8 mouse cellular contexts compared by ENCODE assay signal in the genomic region with DNA sequence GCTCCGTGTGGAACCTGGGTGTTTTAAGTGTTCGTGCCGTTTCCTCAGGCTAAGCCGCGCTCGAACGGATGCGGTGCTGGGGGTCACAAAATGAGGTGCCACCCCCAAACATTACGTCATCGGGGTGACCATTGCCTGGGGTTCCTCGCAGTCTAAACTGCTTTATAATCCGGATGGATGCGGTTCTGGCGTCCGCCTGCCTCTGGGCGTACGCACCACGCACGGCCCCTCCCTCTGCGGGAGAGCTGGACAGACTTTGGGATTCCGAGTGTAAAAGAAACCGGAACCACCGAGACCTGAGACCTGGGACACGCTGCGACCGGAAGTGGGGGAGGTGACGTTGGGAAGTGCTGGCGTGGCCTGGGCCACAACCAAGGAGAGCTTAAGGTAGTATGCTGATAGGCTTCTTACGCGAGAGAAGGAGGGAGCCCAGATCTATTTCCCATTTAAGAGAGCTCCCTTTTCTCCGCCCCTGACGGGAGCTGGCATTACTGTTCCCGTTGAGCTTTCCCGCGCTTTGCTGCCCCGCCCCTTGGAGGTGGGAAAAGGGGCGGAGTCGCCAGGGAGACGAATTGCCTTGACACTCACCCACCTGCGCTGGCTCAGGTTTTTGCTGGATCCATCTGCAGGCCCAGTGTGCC. TPM values are rescaled to one million over a fixed set of nuclear protein-coding genes. Genes with fewer than 3 reads are reported as not detected.
DNase-seq lines count a peak whose midpoint lies in the region; ATAC-seq and TF ChIP-seq lines count a peak whose summit lies in the region.

No protein-coding gene starts in this region.

- peaks cover 41% of the 10 kb centered on the region for H3K4me1 ChIP-seq in hindbrain, embryonic 10.5 days (replicated peaks)
- peaks cover 5% of the 10 kb centered on the region; the same call in 1 of the 2 replicates for H3K4me1 ChIP-seq in lung, postnatal 0 days (ENCODE audit: insufficient read depth, low read depth, low read length)

- H3K36me3 ChIP-seq in hindbrain, embryonic 10.5 days = peaks cover 32% of the 10 kb centered on the region
- H3K36me3 ChIP-seq in lung, postnatal 0 days (ENCODE audit: insufficient read depth, low read length) = peaks cover 6% of the 10 kb centered on the region; the same call in 1 of the 2 replicates

- TF ChIP-seq EP300 in lung, postnatal 0 days (IDR thresholded peaks at IDR 0.05) = 0 out of 2 replicates have a peak, but pooled peaks have one; percentile 11

- no peaks in the 10 kb centered on the region for H3K9me3 ChIP-seq in hindbrain, embryonic 10.5 days
- H3K9me3 ChIP-seq in lung, postnatal 0 days (ENCODE audit: low read length) = no peaks in the 10 kb centered on the region

- WGBS in hindbrain, embryonic 10.5 days = under 1% methylated on average over 40 of the region's 40 CpGs
- under 1% methylated on average over 38 of the region's 40 CpGs for WGBS in lung, postnatal 0 days

- peak; percentile 92 for DNase-seq in MN1 (ENCODE audit: low spot score)
- peak; percentile 99 for DNase-seq in cerebellum, adult 9-10 months
- DNase-seq in hindbrain, embryonic 10.5 days (ENCODE audit: low spot score) = peak; percentile 89
- DNase-seq in layer of hippocampus, adult 9-11 months = peak; percentile 96
- peak; percentile 98 for DNase-seq in lung, postnatal 0 days (ENCODE audit: low spot score)
- peak; percentile 87 for DNase-seq in ovary, postnatal 14 days (ENCODE audit: low spot score)
- DNase-seq in thymus, postnatal 14 days = peak; percentile 93

- no peaks in the 10 kb centered on the region for H3K27me3 ChIP-seq in hindbrain, embryonic 10.5 days (ENCODE audit: insufficient read depth, poor library complexity, severe bottlenecking)
- no peaks in the 10 kb centered on the region for H3K27me3 ChIP-seq in lung, postnatal 0 days (replicated peaks; ENCODE audit: insufficient read depth, low read length)

- no peak for TF ChIP-seq CTCF in lung, postnatal 0 days (IDR thresholded peaks at IDR 0.05)

- peak overlapping the region; percentile 94 for H3K4me3 ChIP-seq in hindbrain, embryonic 10.5 days
- peak overlapping the region; percentile 85 for H3K4me3 ChIP-seq in lung, postnatal 0 days (ENCODE audit: low read depth, low read length)

- peak overlapping the region; percentile 75 for H3K4me2 ChIP-seq in lung, postnatal 0 days (replicated peaks; ENCODE audit: low read depth, low read length)

- ATAC-seq in frontal cortex, adult (ENCODE audit: low TSS enrichment) = peak; percentile 69
- ATAC-seq in lung, postnatal 0 days = peak; percentile 74

- H3K9ac ChIP-seq in lung, postnatal 0 days (replicated peaks; ENCODE audit: low read depth) = peak overlapping the region; percentile 33

- H3K27ac ChIP-seq in hindbrain, embryonic 10.5 days = peak overlapping the region; percentile 95
- H3K27ac ChIP-seq in lung, postnatal 0 days (ENCODE audit: low read length) = peak overlapping the region; percentile 90

RNA-seq across cellular contexts. Expression of gene Zfp687, which starts 0.8 kb away (rescaled TPM):
- 40.0 and 46.5 TPM in 2 replicates for polyA plus RNA-seq in hindbrain, embryonic 10.5 days (2016; fragmentation: Nextera tagmentation; extraction: Ambion mirVana)
- polyA plus RNA-seq in lung, postnatal 0 days (2015; fragmentation: Nextera tagmentation; extraction: Ambion mirVana) = 9.9 and 10.1 TPM in 2 replicates

RNA-seq across cellular contexts. Expression of gene Psmd4, which starts 26.4 kb away (rescaled TPM):
- polyA plus RNA-seq in hindbrain, embryonic 10.5 days (2016; fragmentation: Nextera tagmentation; extraction: Ambion mirVana) = 330 and 353 TPM in 2 replicates
- 170 and 185 TPM in 2 replicates for polyA plus RNA-seq in lung, postnatal 0 days (2015; fragmentation: Nextera tagmentation; extraction: Ambion mirVana)

RNA-seq across cellular contexts. Expression of gene Pi4kb, which starts 41.5 kb away (rescaled TPM):
- polyA plus RNA-seq in hindbrain, embryonic 10.5 days (2016; fragmentation: Nextera tagmentation; extraction: Ambion mirVana) = 20.6 and 22.3 TPM in 2 replicates
- polyA plus RNA-seq in lung, postnatal 0 days (2015; fragmentation: Nextera tagmentation; extraction: Ambion mirVana) = 13.6 and 15.6 TPM in 2 replicates

Comparison
In these comparisons a context has a peak if more than half of its experiments do, and no peak if none do; other contexts are left out.
1. Peak in every context shown above with its lines: DNase-seq, ATAC-seq, H3K4me3 ChIP-seq and H3K27ac ChIP-seq.